Mouse (Mus musculus) embryonic fibroblast, embryonic 13.5 days (primary cell): ENCODE results near the gene Syp.

ENCODE experiments used
- CTCF ChIP-seq: IDR thresholded peaks from 2 replicates; pipeline ENCODE4 v1.5.1; 2011; ENCODE audit warnings: mild to moderate bottlenecking, control low read depth, low read length, moderate library complexity, borderline replicate concordance; ENCODE audit not compliant: insufficient read depth
- POLR2A ChIP-seq: IDR thresholded peaks from 2 replicates; pipeline ENCODE4 v1.6.1; 2011; ENCODE audit warnings: low read depth, mild to moderate bottlenecking, control low read depth, low read length, moderate library complexity

GRCm38 (mm10) chrX:7680864-7681263 lies 42.6 kb downstream of the Syp start, which contains the start of gene Magix:
- TF ChIP-seq CTCF (no peak), POLR2A (no peak)
